Mouse (Mus musculus): ENCODE data around the gene Il12a.

The Il12a gene

GRCm38 (mm10) chr3:68684207-68684606, 6.2 kb upstream of the Il12a start:
- DNase-seq (ENCODE audit: low read depth, low spot score), result no peak

- DNase-seq (ENCODE audit: low read depth, low spot score), result no peak
Measured at GRCm38 (mm10) chr3:68686852-68687560, 3.4 kb upstream of the Il12a start.

- DNase-seq (ENCODE audit: low read depth, low spot score), result no peak
Measured at GRCm38 (mm10) chr3:68689346-68689745, 1.1 kb upstream of the Il12a start.

- DNase-seq (ENCODE audit: low read depth, low spot score), result no peak
Measured at GRCm38 (mm10) chr3:68691100-68691778, 795 bp downstream of the Il12a start.

- no peak for DNase-seq (ENCODE audit: low read depth, low spot score)
Measured at GRCm38 (mm10) chr3:68691938-68692599, 1.6 kb downstream of the Il12a start.

GRCm38 (mm10) chr3:68692600-68693225, 2.3 kb downstream of the Il12a start:
- no peak for DNase-seq (ENCODE audit: low read depth, low spot score)

- DNase-seq (ENCODE audit: low read depth, low spot score), result no peak
Measured at GRCm38 (mm10) chr3:68693441-68694048, 3.1 kb downstream of the Il12a start.

- DNase-seq (ENCODE audit: low read depth, low spot score), result no peak
Measured at GRCm38 (mm10) chr3:68695321-68695720, 4.9 kb downstream of the Il12a start.

- DNase-seq (ENCODE audit: low read depth, low spot score), result no peak
Measured at GRCm38 (mm10) chr3:68696495-68697200, 6.2 kb downstream of the Il12a start.

- DNase-seq (ENCODE audit: low read depth, low spot score), result no peak
Measured at GRCm38 (mm10) chr3:68698601-68699000, 8.2 kb downstream of the Il12a start.

GRCm38 (mm10) chr3:68700091-68700490, 9.6 kb downstream of the Il12a start:
- DNase-seq (ENCODE audit: low read depth, low spot score), result no peak

- DNase-seq (ENCODE audit: low read depth, low spot score), result no peak
Measured at GRCm38 (mm10) chr3:68706307-68706706, 15.9 kb downstream of the Il12a start.

- peak; percentile 84 for DNase-seq (ENCODE audit: low read depth, low spot score)
Measured at GRCm38 (mm10) chr3:68708230-68708629, 17.8 kb downstream of the Il12a start.

- peak; percentile 86 for DNase-seq (ENCODE audit: low read depth, low spot score)
Measured at GRCm38 (mm10) chr3:68709198-68709797, 18.9 kb downstream of the Il12a start.

- no peak for DNase-seq (ENCODE audit: low read depth, low spot score)
Measured at GRCm38 (mm10) chr3:68710436-68710835, 20.0 kb downstream of the Il12a start.

- no peak for DNase-seq (ENCODE audit: low read depth, low spot score)
Measured at GRCm38 (mm10) chr3:68711510-68711909, 21.1 kb downstream of the Il12a start.

GRCm38 (mm10) chr3:68713550-68713949, 23.1 kb downstream of the Il12a start:
- DNase-seq (ENCODE audit: low read depth, low spot score), result peak; percentile 87

- DNase-seq (ENCODE audit: low read depth, low spot score), result peak; percentile 80
Measured at GRCm38 (mm10) chr3:68717346-68717745, 26.9 kb downstream of the Il12a start.

- no peak for DNase-seq (ENCODE audit: low read depth, low spot score)
Measured at GRCm38 (mm10) chr3:68719229-68719819, 28.9 kb downstream of the Il12a start.

GRCm38 (mm10) chr3:68720258-68720657, 29.8 kb downstream of the Il12a start:
- DNase-seq (ENCODE audit: low read depth, low spot score), result no peak

Measured in 3T3-L1 (cell line).